Mouse (Mus musculus) CH12.LX (cell line): ENCODE results near the gene Trpm3. TPM values are rescaled to one million over a fixed set of nuclear protein-coding genes. Genes with fewer than 3 reads are reported as not detected.
"Not testable (repeated sequence)": the region's sequence is repeated elsewhere in the genome, so short reads cannot be mapped to it uniquely, and the experiment has no call there.

Experiments used
- DNase-seq: peaks from one replicate; pipeline ENCODE4 v3.0.0-alpha.2; 2013; ENCODE audit errors: extremely low read depth
- H3K27ac ChIP-seq: 2 replicates; pipeline ENCODE4 v1.5.1; 2012; ENCODE audit warnings: low read depth, mild to moderate bottlenecking, control low read depth, moderate library complexity; ENCODE audit not compliant: insufficient read depth
- H3K27me3 ChIP-seq: replicated peaks from 2 replicates; pipeline ENCODE3; 2012; ENCODE audit warnings: inconsistent platforms
- H3K36me3 ChIP-seq, 2 experiments: replicated peaks in 1 of 2; 2 replicates each; pipeline versions ENCODE3 to v1.6.1; 2012; ENCODE audit warnings: inconsistent platforms in 1 of 2, low read length in 1 of 2, mild to moderate bottlenecking in 1 of 2, mixed read lengths in 1 of 2, moderate library complexity in 1 of 2; ENCODE audit not compliant: control insufficient read depth in 1 of 2, insufficient read depth in 1 of 2
- H3K4me1 ChIP-seq, 2 experiments: 2 replicates each; pipeline ENCODE4 v1.6.1; 2012; ENCODE audit warnings: inconsistent platforms in 1 of 2, moderate library complexity in 1 of 2; ENCODE audit not compliant: insufficient read depth in 2 of 2, control insufficient read depth in 1 of 2
- H3K4me2 ChIP-seq: 2 replicates; pipeline ENCODE4 v1.6.1; 2012; ENCODE audit warnings: low read depth, mild to moderate bottlenecking, control low read depth; ENCODE audit not compliant: poor library complexity, insufficient read depth, severe bottlenecking
- H3K4me3 ChIP-seq, 3 experiments: fragments of 150-350 bp in 1 of 3; sonication (generic) in 1 of 3; replicated peaks in 1 of 3; 2 replicates each; pipeline versions ENCODE3 to v1.5.1; 2011 to 2012; ENCODE audit warnings: low read depth in 2 of 3, low read length in 2 of 3, mild to moderate bottlenecking in 2 of 3, moderate library complexity in 2 of 3, control low read depth in 1 of 3, improper control_type of control experiment in 1 of 3, inconsistent platforms in 1 of 3, mixed read lengths in 1 of 3; ENCODE audit not compliant: poor library complexity in 1 of 3
- H3K79me2 ChIP-seq: replicated peaks from 2 replicates; pipeline ENCODE4 v1.6.1; 2012; ENCODE audit warnings: mild to moderate bottlenecking, moderate library complexity; ENCODE audit not compliant: control insufficient read depth, poor library complexity, insufficient read depth, severe bottlenecking; ENCODE audit errors: extremely low read depth
- H3K9ac ChIP-seq: 2 replicates; pipeline ENCODE4 v1.6.1; 2012; ENCODE audit warnings: low read depth, mild to moderate bottlenecking, control low read depth, moderate library complexity; ENCODE audit not compliant: insufficient read depth
- H3K9me3 ChIP-seq: replicated peaks from 2 replicates; pipeline ENCODE3; 2012; ENCODE audit warnings: low read length, inconsistent platforms, mixed read lengths
- BHLHE40 ChIP-seq: IDR thresholded peaks from 2 replicates; pipeline ENCODE4 v1.6.1; 2011; ENCODE audit warnings: mild to moderate bottlenecking, low read depth, low read length, improper control_type of control experiment
- ETS1 ChIP-seq: conservative IDR thresholded peaks from 2 replicates; pipeline ENCODE4 v1.6.1; 2012; ENCODE audit warnings: low read depth, mild to moderate bottlenecking, inconsistent platforms, low read length, improper control_type of control experiment, moderate library complexity
- HCFC1 ChIP-seq: IDR thresholded peaks from 2 replicates; pipeline ENCODE4 v1.6.1; 2012; ENCODE audit warnings: low read depth, mild to moderate bottlenecking, inconsistent platforms, low read length, improper control_type of control experiment
- IRF4 ChIP-seq: IDR thresholded peaks from 2 replicates; pipeline ENCODE4 v1.6.1; 2014; ENCODE audit warnings: low read depth, mild to moderate bottlenecking, inconsistent platforms, low read length, improper control_type of control experiment
- JUND ChIP-seq: conservative IDR thresholded peaks from 2 replicates; pipeline ENCODE4 v1.6.1; 2011; ENCODE audit warnings: low read depth, low read length, improper control_type of control experiment
- KAT2A ChIP-seq: IDR thresholded peaks from 2 replicates; pipeline ENCODE4 v1.6.1; 2012; ENCODE audit warnings: low read length, improper control_type of control experiment, inconsistent platforms; ENCODE audit not compliant: insufficient replicate concordance
- MAZ ChIP-seq: IDR thresholded peaks from 2 replicates; pipeline ENCODE4 v1.6.1; 2012; ENCODE audit warnings: low read depth, mild to moderate bottlenecking, inconsistent platforms, low read length, improper control_type of control experiment, moderate library complexity
- MXI1 ChIP-seq: IDR thresholded peaks from 2 replicates; pipeline ENCODE4 v1.6.1; 2011; ENCODE audit warnings: mild to moderate bottlenecking, low read depth, low read length, improper control_type of control experiment
- MYC ChIP-seq: IDR thresholded peaks from 2 replicates; pipeline ENCODE4 v1.6.1; 2011; ENCODE audit warnings: low read depth, mild to moderate bottlenecking, improper control_type of control experiment, low read length
- RCOR1 ChIP-seq: conservative IDR thresholded peaks from 2 replicates; pipeline ENCODE4 v1.6.1; 2012; ENCODE audit warnings: low read depth, mild to moderate bottlenecking, inconsistent platforms, low read length, improper control_type of control experiment
- SIN3A ChIP-seq: IDR thresholded peaks from 2 replicates; pipeline ENCODE4 v1.6.1; 2012; ENCODE audit warnings: low read length, improper control_type of control experiment, inconsistent platforms
- TCF12 ChIP-seq: IDR thresholded peaks from 2 replicates; pipeline ENCODE4 v1.6.1; 2014; ENCODE audit warnings: low read depth, mild to moderate bottlenecking, inconsistent platforms, low read length, improper control_type of control experiment
- USF2 ChIP-seq: conservative IDR thresholded peaks from 2 replicates; pipeline ENCODE4 v1.6.1; 2011; ENCODE audit warnings: low read depth, low read length, improper control_type of control experiment
- ZC3H11A ChIP-seq: IDR thresholded peaks from 2 replicates; pipeline ENCODE4 v1.6.1; 2012; ENCODE audit warnings: low read depth, mild to moderate bottlenecking, inconsistent platforms, low read length, improper control_type of control experiment
- ZMIZ1 ChIP-seq: IDR thresholded peaks from 2 replicates; pipeline ENCODE4 v1.6.1; 2012; ENCODE audit warnings: low read depth, mild to moderate bottlenecking, inconsistent platforms, low read length, improper control_type of control experiment
- dilution Hi-C: fragments of 300-500 bp; cut with MboI; formaldehyde crosslinking; loops from 2 replicates; pipeline ENCODE4 v1.14.3; 2020; ENCODE audit warnings: low sequenced_read_pairs; ENCODE audit not compliant: extremely low pct_unique_long_range_greater_than_20kb, extremely low pct_ligation_motif_present
- in situ Hi-C: fragments of 300-500 bp; cut with MboI; formaldehyde crosslinking; loops from 3 replicates; pipeline ENCODE4 v1.14.3; 2019; ENCODE audit warnings: low sequenced_read_pairs, low pct_ligation_motif_present, low pct_unique_long_range_greater_than_20kb, mixed read lengths
- polyA plus RNA-seq: library from polyadenylated mRNA; unstranded; fragments of >175 nt; gene quantifications from 2 replicates; pipeline ENCODE4 v1.2.1, GENCODE M21; 2012; ENCODE audit warnings: low read depth; ENCODE audit not compliant: insufficient read length
- total RNA-seq, 2 experiments: library from RNA; depleted of rRNA; stranded (reverse); fragments of 300-350 nt in 1 of 2; fragments of >200 nt in 1 of 2; gene quantifications; 2 replicates each; pipeline ENCODE4 v1.2.3; 2012 to 2014

Trpm3 gene
- total and polyA plus RNA-seq, 3 experiments = 0.01 TPM; not detected in 2

GRCm38 (mm10) chr19:23026427-23026826 lies 887.6 kb downstream of the Trpm3 start:
- Histone ChIP-seq H3K9me3 (no peaks in the 10 kb centered on the region), H3K4me2 (no peak overlapping the region), H3K36me3 (no peaks in the 10 kb centered on the region), H3K27me3 (no peaks in the 10 kb centered on the region)
- dilution Hi-C loops = no loop called here
- in situ Hi-C loops = no loop called here
- TF ChIP-seq IRF4 (no peak), KAT2A (no peak), MXI1 (no peak), ETS1 (no peak), ZC3H11A (no peak), MAZ (no peak), SIN3A (no peak), HCFC1 (no peak), RCOR1 (no peak), ZMIZ1 (no peak), USF2 (no peak), TCF12 (no peak)
- TF ChIP-seq, all 38 proteins: peak for 0
- Histone ChIP-seq H3K4me1 (no peaks in the 10 kb centered on the region), H3K4me3 (no peak overlapping the region), H3K79me2 (no peaks in the 10 kb centered on the region), H3K9ac (no peak overlapping the region), H3K27ac (no peak overlapping the region)
- no peak for DNase-seq

- DNase-seq = no peak
- H3K4me2 ChIP-seq = no peak overlapping the region
- no peak for TF ChIP-seq MYC
- TF ChIP-seq BHLHE40 = no peak
- no peak for TF ChIP-seq KAT2A
- TF ChIP-seq TCF12 = no peak
- TF ChIP-seq ETS1 = no peak
- no peak for TF ChIP-seq JUND
- in situ Hi-C loops = no loop called here
- dilution Hi-C loops = no loop called here
- H3K79me2 ChIP-seq = no peaks in the 10 kb centered on the region
- no peaks in the 10 kb centered on the region for H3K36me3 ChIP-seq
- H3K4me3 ChIP-seq = no peak overlapping the region
- no peaks in the 10 kb centered on the region for H3K4me1 ChIP-seq
- H3K27ac ChIP-seq = no peak overlapping the region
- no peak overlapping the region for H3K9ac ChIP-seq
- H3K9me3 ChIP-seq = peaks cover 2% of the 10 kb centered on the region
- H3K27me3 ChIP-seq = no peaks in the 10 kb centered on the region
Measured at GRCm38 (mm10) chr19:23028283-23028682, 889.4 kb downstream of the Trpm3 start.

- H3K27me3 ChIP-seq, H3K9ac ChIP-seq, in situ Hi-C loops, H3K9me3 ChIP-seq, DNase-seq, H3K4me2 ChIP-seq, H3K4me1 ChIP-seq, H3K4me3 ChIP-seq, dilution Hi-C loops, H3K79me2 ChIP-seq, H3K36me3 ChIP-seq, H3K27ac ChIP-seq: not testable (repeated sequence)
Measured at GRCm38 (mm10) chr19:23033343-23033742, 894.5 kb downstream of the Trpm3 start.
